Mouse (Mus musculus) lung, embryonic 14.5 days (tissue): ENCODE measurements around the gene Gcg. TPM values are rescaled to one million over a fixed set of nuclear protein-coding genes. Genes with fewer than 3 reads are reported as not detected.

Experiments used
- ATAC-seq: fragments of 200-750 bp; cut with Nextera tagmentation; 2 replicates; pipeline ENCODE4 v1.8.0; 2017; ENCODE audit warnings: mild to moderate bottlenecking, moderate TSS enrichment, moderate library complexity; ENCODE audit not compliant: insufficient read depth
- DNase-seq: peaks from one replicate; pipeline ENCODE4 v3.0.0-alpha.2; 2015
- H3K27ac ChIP-seq: fragments of 300-500 bp; sonication (generic); 2 replicates; pipeline ENCODE4 v1.5.1; 2014; ENCODE audit warnings: low read depth, mild to moderate bottlenecking, moderate library complexity
- H3K27me3 ChIP-seq: fragments of 300-500 bp; sonication (generic); 2 replicates; pipeline ENCODE4 v1.6.1; 2014; ENCODE audit warnings: low read length, control low read depth; ENCODE audit not compliant: insufficient read depth
- H3K36me3 ChIP-seq: fragments of 300-500 bp; sonication (generic); 2 replicates; pipeline ENCODE4 v1.6.1; 2014; ENCODE audit warnings: control low read depth; ENCODE audit not compliant: insufficient read depth
- H3K4me1 ChIP-seq: fragments of 300-500 bp; sonication (generic); 2 replicates; pipeline ENCODE4 v1.6.1; 2014; ENCODE audit warnings: antibody characterized with exemption, control low read depth; ENCODE audit not compliant: insufficient read depth
- H3K4me2 ChIP-seq: fragments of 300-500 bp; sonication (generic); 2 replicates; pipeline ENCODE4 v1.6.1; 2014; ENCODE audit warnings: mild to moderate bottlenecking
- H3K4me3 ChIP-seq: fragments of 300-500 bp; sonication (generic); 2 replicates; pipeline ENCODE4 v1.5.1; 2014; ENCODE audit warnings: low read depth, low read length
- H3K9ac ChIP-seq: fragments of 300-500 bp; sonication (generic); 2 replicates; pipeline ENCODE4 v1.6.1; 2014
- H3K9me3 ChIP-seq: fragments of 300-500 bp; sonication (generic); 2 replicates; pipeline ENCODE4 v1.6.1; 2016; ENCODE audit warnings: low read depth, low read length, control low read depth
- CTCF ChIP-seq: IDR thresholded peaks from 2 replicates; pipeline ENCODE4 v1.5.1; 2016; ENCODE audit warnings: antibody characterized with exemption, low read depth
- WGBS: fragments of 180-500 bp; shearing (Covaris S2); extraction: QIAGEN DNeasy Blood & Tissue Kit; methylation state at CpG from one replicate; pipeline ENCODE4 v1.1.7; 2014; 5-methylcytosine and 5-hydroxymethylcytosine counted together
- polyA plus RNA-seq: library from polyadenylated mRNA; unstranded; fragments of >200 nt; fragmentation: Nextera tagmentation; extraction: Ambion mirVana; gene quantifications from 2 replicates; pipeline ENCODE4 v1.2.1, GENCODE M21; 2014

Gene Gcg
- 0.20 TPM in 1 of 2 replicates, not detected in the other for polyA plus RNA-seq

DNA sequence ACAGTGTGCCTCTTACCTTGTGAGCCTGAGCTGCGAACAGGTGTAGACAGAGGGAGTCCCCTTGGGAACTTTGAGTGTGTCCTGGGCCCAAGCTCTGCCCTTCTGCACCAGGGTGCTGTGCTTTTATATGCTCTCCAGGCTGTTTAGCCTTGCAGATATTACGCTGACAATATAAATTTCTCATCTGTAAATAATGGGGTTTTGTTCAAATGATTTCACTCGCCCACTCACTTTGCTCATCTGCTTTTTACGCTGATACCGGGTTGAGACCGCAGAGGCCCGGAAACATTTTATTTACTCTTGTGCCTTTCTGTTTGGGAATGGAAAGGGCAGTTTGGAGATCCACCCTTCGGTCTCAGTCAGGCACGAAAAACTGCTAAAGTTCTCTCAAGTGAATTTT is at the start of gene Gcg:
Gcg (minus strand) TSS at position 101 of the 400 bp plus-strand sequence.
- H3K4me3 ChIP-seq: no peak within 1 kb of the TSS
- DNase-seq (no peak), ATAC-seq (no peak)
- H3K27ac ChIP-seq: no peak within 1 kb of the TSS
- no peak for TF ChIP-seq CTCF
- no peaks in the 10 kb centered on the region for H3K27me3 ChIP-seq
- no peaks in the 10 kb centered on the region for H3K4me1 ChIP-seq
- H3K4me2 ChIP-seq: no peak within 1 kb of the TSS
- no peak within 1 kb of the TSS for H3K9ac ChIP-seq
- WGBS: 70% methylated on average over 9 of the region's 9 CpGs
- no peaks in the 10 kb centered on the region for H3K9me3 ChIP-seq
- H3K36me3 ChIP-seq: no peaks in the 10 kb centered on the region

- no peak overlapping the region for H3K27ac ChIP-seq
- 23% methylated on average over 1 of the region's 1 CpGs for WGBS
- ATAC-seq (peak; percentile 56; the same call in 1 of the 2 replicates), DNase-seq (peak; percentile 66)
- H3K36me3 ChIP-seq: no peaks in the 10 kb centered on the region
- no peaks in the 10 kb centered on the region for H3K4me1 ChIP-seq
- H3K4me3 ChIP-seq: no peak overlapping the region
- no peak for TF ChIP-seq CTCF
- H3K27me3 ChIP-seq: no peaks in the 10 kb centered on the region
- no peak overlapping the region for H3K9ac ChIP-seq
- H3K9me3 ChIP-seq: no peaks in the 10 kb centered on the region
- no peak overlapping the region for H3K4me2 ChIP-seq
These were observed 47.6 kb upstream of the Gcg start for GRCm38 (mm10) chr2:62531065-62531464.

- no peak overlapping the region for H3K4me2 ChIP-seq
- no peak overlapping the region for H3K27ac ChIP-seq
- ATAC-seq (no peak), DNase-seq (no peak)
- H3K27me3 ChIP-seq: no peaks in the 10 kb centered on the region
- TF ChIP-seq CTCF: no peak
- no peak overlapping the region for H3K4me3 ChIP-seq
- no peaks in the 10 kb centered on the region for H3K4me1 ChIP-seq
- H3K9me3 ChIP-seq: no peaks in the 10 kb centered on the region
- no peak overlapping the region for H3K9ac ChIP-seq
- no peaks in the 10 kb centered on the region for H3K36me3 ChIP-seq
- 89% methylated on average over 9 of the region's 9 CpGs for WGBS
These were observed 42.9 kb upstream of the Gcg start for GRCm38 (mm10) chr2:62526399-62526798.

GRCm38 (mm10) chr2:62517790-62518189 is 34.3 kb upstream of the Gcg start:
- Histone ChIP-seq H3K27ac (no peak overlapping the region), H3K27me3 (no peaks in the 10 kb centered on the region), H3K4me3 (no peak overlapping the region), H3K36me3 (no peaks in the 10 kb centered on the region), H3K9ac (no peak overlapping the region), H3K4me1 (no peaks in the 10 kb centered on the region), H3K9me3 (no peaks in the 10 kb centered on the region), H3K4me2 (no peak overlapping the region)
- no peak for TF ChIP-seq CTCF
- WGBS: 83% methylated on average over 2 of the region's 2 CpGs
- ATAC-seq (no peak), DNase-seq (no peak)

DNA sequence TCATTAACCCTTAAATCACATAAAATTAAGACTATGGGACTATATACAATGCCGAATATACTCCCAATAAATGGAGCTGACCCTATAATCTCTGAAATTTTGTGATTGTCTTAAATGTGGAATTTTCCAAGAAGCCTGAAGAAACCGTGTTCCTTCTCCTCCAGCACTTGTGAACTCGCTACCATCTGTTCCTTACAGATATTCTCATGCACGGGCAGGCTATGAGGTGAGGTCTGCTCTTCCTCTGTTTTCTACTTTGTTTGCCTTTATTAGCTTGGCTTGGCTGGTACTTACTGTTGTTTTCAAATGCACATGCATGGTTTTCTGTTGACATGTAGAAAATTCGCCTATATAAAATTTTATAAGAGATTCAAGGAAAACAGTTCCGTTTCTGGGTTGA is 31.0 kb upstream of the Gcg start:
- DNase-seq: no peak
- 75% methylated on average over 6 of the region's 6 CpGs for WGBS
- Histone ChIP-seq H3K27ac (no peak overlapping the region), H3K4me2 (no peak overlapping the region), H3K36me3 (no peaks in the 10 kb centered on the region), H3K4me1 (no peaks in the 10 kb centered on the region), H3K9ac (no peak overlapping the region), H3K4me3 (no peak overlapping the region), H3K9me3 (no peaks in the 10 kb centered on the region), H3K27me3 (no peaks in the 10 kb centered on the region)
- no peak for TF ChIP-seq CTCF
- no peak for ATAC-seq

DNA sequence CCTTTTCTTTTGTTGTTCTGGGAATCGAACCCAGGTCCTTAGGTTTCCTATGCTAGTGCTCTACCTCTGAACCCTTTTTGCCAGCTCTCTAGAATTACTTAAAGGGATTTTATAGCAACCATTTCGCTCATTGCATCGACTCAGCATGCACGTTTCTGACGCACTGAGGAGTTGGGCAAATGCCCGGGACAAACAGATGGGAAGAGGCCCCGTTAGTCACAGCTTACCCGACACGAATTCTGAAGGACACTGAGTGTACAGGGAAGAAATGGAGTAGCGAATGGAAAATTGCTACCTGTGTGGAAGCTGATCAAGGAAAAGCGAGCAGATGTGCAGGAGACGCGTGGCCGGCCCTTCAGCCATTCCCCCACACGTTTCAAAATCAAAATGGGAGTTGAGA is 30.0 kb upstream of the Gcg start:
- DNase-seq: no peak
- Histone ChIP-seq H3K36me3 (no peaks in the 10 kb centered on the region), H3K4me1 (no peaks in the 10 kb centered on the region), H3K9me3 (no peaks in the 10 kb centered on the region), H3K27ac (no peak overlapping the region), H3K4me3 (no peak overlapping the region), H3K4me2 (no peak overlapping the region), H3K9ac (no peak overlapping the region), H3K27me3 (no peaks in the 10 kb centered on the region)
- WGBS: 82% methylated on average over 15 of the region's 15 CpGs
- TF ChIP-seq CTCF: no peak
- ATAC-seq: no peak

- DNase-seq (no peak), ATAC-seq (no peak)
- H3K4me1 ChIP-seq: no peaks in the 10 kb centered on the region
- no peak overlapping the region for H3K27ac ChIP-seq
- no peak overlapping the region for H3K9ac ChIP-seq
- TF ChIP-seq CTCF: no peak
- H3K27me3 ChIP-seq: no peaks in the 10 kb centered on the region
- H3K9me3 ChIP-seq: no peaks in the 10 kb centered on the region
- H3K36me3 ChIP-seq: no peaks in the 10 kb centered on the region
- WGBS: 46% methylated on average over 5 of the region's 5 CpGs
- no peak overlapping the region for H3K4me2 ChIP-seq
- no peak overlapping the region for H3K4me3 ChIP-seq
These were observed 23.7 kb upstream of the Gcg start for GRCm38 (mm10) chr2:62507130-62507529.

GRCm38 (mm10) chr2:62506441-62506840 is 23.0 kb upstream of the Gcg start:
- WGBS: 58% methylated on average over 2 of the region's 2 CpGs
- no peaks in the 10 kb centered on the region for H3K36me3 ChIP-seq
- TF ChIP-seq CTCF: no peak

More at GRCm38 (mm10) chr2:62506441-62506840, 23.0 kb upstream of the Gcg start:
- Histone ChIP-seq H3K9ac (no peak overlapping the region), H3K9me3 (no peaks in the 10 kb centered on the region), H3K4me2 (no peak overlapping the region), H3K4me1 (no peaks in the 10 kb centered on the region), H3K27me3 (no peaks in the 10 kb centered on the region), H3K4me3 (no peak overlapping the region), H3K27ac (no peak overlapping the region)
- ATAC-seq: no peak
- no peak for DNase-seq
